Mouse (Mus musculus) MN1 (cell line): Measurements from ENCODE around the gene Tspan31.

Source experiments
- DNase-seq: peaks from one replicate; pipeline ENCODE4 v3.0.0-alpha.2; 2016; ENCODE audit warnings: low spot score

The Tspan31 gene

DNA sequence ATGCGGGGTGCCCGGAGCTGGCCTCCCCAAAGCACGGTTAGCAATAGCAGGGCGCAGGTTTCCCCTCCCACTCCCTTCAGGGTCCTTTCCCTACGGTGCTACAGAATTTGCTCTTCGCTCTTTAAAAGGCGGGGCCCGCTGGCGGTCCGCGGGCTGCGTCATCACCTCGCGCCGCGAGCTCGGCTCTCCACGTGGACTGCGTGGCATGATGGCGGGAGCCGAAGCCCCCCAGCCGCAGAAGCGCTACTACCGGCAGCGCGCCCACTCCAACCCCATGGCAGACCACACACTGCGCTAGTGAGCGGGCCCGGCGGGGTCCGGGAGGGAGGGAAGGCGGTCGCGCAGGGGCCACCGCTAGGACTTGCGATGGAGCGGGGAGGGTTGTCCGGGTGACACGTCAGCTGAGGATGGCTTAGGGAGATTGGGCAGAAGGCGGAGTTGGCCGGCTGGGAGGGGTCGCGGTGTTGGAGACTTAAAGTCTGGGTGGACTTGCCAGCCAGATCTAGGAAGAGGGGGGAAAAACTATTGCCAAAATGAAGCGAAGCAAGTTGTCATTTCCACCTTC is 28.2 kb downstream of the Tspan31 start:
- DNase-seq = peak; percentile 98

DNA sequence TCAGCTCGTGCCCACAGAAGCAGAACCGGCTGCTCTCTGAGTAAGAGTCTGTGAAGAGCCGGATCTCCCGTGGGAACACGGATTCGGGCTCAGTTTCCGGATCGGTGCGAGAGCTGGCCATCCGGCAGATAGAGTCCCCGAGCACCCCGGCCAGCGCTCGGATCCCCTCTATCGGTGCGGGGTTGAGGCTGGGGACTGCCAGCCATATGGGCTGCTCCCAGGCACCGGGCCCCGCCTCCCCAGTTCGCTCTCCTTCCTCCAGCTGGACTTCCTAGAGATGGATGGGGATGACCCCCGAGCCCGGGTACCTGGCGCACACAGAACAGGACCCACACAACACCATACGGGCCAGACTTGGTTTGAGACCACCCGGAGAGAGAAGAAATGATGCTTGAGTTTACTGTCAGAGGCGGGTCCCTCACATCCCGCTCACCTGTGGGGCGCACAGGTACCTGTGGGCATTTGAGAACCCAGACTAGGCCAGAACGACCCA is 28.7 kb downstream of the Tspan31 start, which contains the start of the genes Mettl1 and Eef1akmt3:
Mettl1 (plus strand) TSS at position 141 of the 493 bp plus-strand sequence.
Eef1akmt3 (minus strand) TSS at position 240 of the 493 bp plus-strand sequence.
- peak; percentile 78 for DNase-seq

DNA sequence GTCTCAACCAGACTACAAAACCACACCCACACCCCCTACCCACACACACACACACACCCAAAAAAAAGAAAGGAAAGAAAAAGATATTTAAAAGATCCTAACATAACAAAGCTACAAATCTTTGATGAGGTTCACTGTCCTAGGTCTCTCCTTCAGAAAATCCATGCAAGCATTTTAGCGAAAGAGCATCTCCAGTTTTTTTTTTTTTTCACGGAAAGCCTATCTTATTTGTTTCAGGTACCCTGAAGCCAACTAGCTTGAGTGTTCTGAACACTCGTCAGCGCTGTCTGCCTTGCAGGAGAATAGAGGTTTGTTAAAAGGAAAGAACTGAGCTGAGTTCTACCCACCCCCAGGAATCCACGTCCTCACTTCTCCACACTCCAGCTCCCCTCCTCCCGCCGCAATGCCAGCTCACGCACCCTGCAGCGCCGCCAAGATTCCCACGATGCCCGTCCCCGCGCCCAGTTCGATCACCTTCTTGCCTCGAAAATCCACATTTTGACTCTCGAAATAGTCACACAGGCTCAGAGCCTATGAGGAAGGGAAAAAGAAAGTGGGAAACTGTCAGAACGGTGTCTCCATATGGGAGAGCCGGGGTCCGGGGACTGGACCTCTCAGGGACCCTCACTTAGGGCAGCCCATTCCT is 29.4 kb downstream of the Tspan31 start:
- peak; percentile 69 for DNase-seq

DNA sequence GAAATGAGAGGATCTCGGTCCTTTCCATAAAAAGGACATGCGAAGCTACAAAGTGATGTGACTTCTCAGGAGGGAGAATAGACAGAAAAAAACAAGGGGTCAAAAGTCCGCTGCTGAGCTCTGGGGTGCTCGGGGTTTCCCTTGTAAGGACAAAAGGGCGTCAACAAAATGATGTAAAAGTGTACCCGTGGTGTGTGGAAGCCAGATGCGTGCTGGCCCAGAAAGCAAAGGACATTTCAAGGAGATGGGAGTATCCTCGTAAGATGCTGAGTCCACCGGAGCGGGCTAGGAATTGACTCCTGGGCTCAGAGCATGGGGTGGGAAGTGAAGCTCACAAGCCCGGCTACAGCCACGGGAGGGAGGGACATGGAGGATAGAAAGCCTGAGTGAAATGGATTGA is 32.4 kb downstream of the Tspan31 start:
- no peak for DNase-seq

DNA sequence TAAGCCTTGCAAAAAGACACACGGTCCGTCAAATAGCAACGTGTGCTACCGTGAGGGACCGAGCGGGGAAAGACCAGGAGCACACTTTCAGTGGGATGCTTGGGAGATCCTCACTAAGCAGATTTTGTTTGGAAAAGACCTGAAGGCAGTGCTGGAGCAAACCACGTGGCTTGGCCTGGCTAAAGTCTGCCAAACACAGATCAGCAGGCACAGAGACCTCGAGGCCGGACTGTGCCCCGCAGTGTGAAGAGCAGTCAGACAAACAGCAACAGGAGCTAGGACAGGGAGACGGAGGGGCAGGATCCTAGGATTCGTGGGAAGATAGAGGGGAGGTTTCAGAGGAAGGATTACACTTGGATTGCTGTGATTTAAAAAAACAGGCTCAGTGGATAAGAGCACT is 33.8 kb downstream of the Tspan31 start:
- no peak for DNase-seq

DNA sequence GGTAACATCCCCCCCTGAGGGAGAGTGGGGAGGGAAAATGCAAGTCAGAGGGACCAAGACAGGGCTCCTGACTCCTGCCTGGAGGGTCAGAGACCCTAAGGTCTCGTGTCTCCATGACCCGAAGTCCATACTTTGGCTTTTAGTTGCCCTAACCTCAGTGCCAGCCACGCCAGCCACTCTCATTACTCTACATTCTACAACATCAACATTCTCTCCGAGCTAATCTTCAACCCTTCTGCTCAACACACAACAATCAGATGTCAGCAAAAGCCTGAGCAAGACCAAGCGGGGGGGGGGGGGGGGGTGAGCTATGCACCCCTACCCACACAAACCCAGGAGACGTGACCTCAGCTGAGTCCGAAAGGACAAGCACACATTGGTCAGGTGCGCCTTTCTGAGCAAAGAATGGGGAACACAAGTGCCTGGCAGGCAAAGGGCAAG is 36.7 kb downstream of the Tspan31 start:
- no peak for DNase-seq

DNA sequence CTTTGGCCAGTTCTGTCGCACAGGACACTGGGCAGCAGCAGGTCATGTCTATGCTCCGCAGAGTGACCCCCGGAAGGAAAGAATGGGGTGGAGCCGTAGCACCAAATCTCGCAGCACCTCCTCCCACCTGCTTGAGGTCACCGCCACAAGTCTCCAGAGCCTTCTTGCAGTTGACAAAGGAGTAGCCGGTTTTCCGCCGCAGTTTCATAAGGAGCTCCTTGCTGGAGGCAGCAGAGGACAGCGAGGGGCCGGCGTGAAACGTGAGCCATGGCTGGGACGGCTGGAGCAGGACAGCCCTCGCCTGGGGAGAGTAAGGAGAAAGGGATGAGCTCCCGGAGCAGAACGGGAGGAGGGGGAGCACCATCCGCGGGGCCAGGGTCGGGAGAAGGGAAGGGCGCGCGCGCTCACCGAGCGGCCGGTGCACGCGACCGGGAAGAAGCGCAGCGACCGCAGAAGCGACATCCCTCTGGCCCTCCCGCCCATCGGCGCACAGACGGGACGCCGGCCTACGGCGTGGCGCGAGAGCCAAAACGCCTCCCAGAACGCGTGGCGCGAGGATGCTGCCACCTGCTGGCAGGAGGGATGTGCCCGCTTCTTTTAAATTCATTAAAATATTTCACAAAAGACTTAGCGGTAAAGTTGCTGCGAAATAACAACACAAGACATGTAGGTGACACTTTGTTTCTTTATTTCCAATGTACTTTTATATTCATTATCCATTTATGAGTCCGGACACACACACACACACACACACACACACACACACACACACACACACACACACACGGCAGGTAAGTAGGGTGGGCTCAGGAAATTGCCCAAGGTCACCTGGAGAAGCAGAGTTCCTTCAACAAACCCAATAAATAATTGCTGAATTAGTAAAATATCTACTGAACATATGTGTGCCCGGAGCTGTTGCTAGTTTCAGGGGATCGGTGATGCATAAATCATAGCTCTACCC is 39.4 kb downstream of the Tspan31 start, which contains the start of gene Tsfm:
Tsfm (minus strand) TSS at position 505 of the 961 bp plus-strand sequence.
- DNase-seq = peak; percentile 99

DNA sequence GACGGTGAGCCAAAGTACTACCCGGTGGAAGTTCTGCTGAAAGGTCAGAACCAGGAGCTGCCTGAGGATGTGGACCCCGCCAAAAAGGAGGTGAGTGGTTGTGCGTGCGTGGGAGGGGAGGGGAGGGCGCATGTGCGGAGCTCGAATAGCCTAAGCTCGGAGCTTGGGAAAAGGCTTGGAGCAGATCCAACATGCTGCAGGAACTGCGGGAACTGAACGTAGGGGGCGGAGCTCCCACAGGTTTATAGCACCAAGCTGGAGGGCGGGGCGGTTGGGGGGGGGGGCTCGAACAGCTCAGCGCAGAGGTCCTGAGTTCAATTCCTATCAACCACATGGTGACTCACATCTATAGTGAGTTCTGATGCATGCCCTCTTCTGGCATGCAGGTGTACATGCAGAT is 51.6 kb downstream of the Tspan31 start:
- no peak for DNase-seq
